Mouse (Mus musculus) ES-Bruce4 (cell line): ENCODE measurements around the gene Tbc1d16. TPM values are rescaled to one million over a fixed set of nuclear protein-coding genes. Genes with fewer than 3 reads are reported as not detected.

Source experiments
- H3K27ac ChIP-seq: 2 replicates; pipeline ENCODE4 v1.5.1; 2012; ENCODE audit warnings: low read length, inconsistent platforms; ENCODE audit not compliant: insufficient read depth
- H3K27me3 ChIP-seq: 2 replicates; pipeline ENCODE4 v1.6.1; 2012; ENCODE audit warnings: mild to moderate bottlenecking, low read length, inconsistent platforms; ENCODE audit not compliant: control insufficient read depth, poor library complexity, insufficient read depth, severe bottlenecking
- H3K36me3 ChIP-seq: 2 replicates; pipeline ENCODE4 v1.6.1; 2012; ENCODE audit warnings: inconsistent platforms, mild to moderate bottlenecking, low read length, moderate library complexity; ENCODE audit not compliant: control insufficient read depth, poor library complexity, insufficient read depth, severe bottlenecking
- H3K4me1 ChIP-seq: one replicate; pipeline ENCODE4 v1.8.1; 2011; ENCODE audit warnings: low read length; ENCODE audit not compliant: control insufficient read depth, insufficient read depth
- H3K4me3 ChIP-seq: 2 replicates; pipeline ENCODE4 v1.5.1; 2011; ENCODE audit warnings: low read depth, mild to moderate bottlenecking, low read length
- H3K9ac ChIP-seq: 2 replicates; pipeline ENCODE4 v1.6.1; 2012; ENCODE audit warnings: low read depth, mild to moderate bottlenecking, inconsistent platforms; ENCODE audit not compliant: poor library complexity, severe bottlenecking
- H3K9me3 ChIP-seq: replicated peaks from 2 replicates; pipeline ENCODE4 v1.6.1; 2012; ENCODE audit warnings: mild to moderate bottlenecking, low read length, inconsistent platforms; ENCODE audit not compliant: control insufficient read depth, poor library complexity, insufficient read depth, severe bottlenecking
- CTCF ChIP-seq: IDR thresholded peaks from one replicate; pipeline ENCODE4 v1.8.1; 2011; ENCODE audit warnings: low read depth, low read length
- EP300 ChIP-seq: IDR thresholded peaks from 2 replicates; pipeline ENCODE4 v1.6.1; 2011; ENCODE audit warnings: low read depth, low read length; ENCODE audit not compliant: insufficient read depth
- POLR2A ChIP-seq: IDR thresholded peaks from one replicate; pipeline ENCODE4 v1.8.1; 2011; ENCODE audit warnings: low read length; ENCODE audit not compliant: insufficient read depth
- polyA plus RNA-seq: library from polyadenylated mRNA; stranded (reverse); fragments of >200 nt; gene quantifications from 2 replicates; pipeline ENCODE4 v1.2.4, GENCODE M21; 2011; ENCODE audit warnings: low read depth; ENCODE audit not compliant: missing spikeins, insufficient read depth, insufficient read length

Tbc1d16 gene
- polyA plus RNA-seq, 1 experiment: 15.9 TPM

GRCm38 (mm10) chr11:119148829-119149228 lies 79.5 kb downstream of the Tbc1d16 start:
- Histone ChIP-seq H3K4me1 (peaks cover 1% of the 10 kb centered on the region), H3K36me3 (no peaks in the 10 kb centered on the region), H3K27me3 (no peaks in the 10 kb centered on the region), H3K9me3 (no peaks in the 10 kb centered on the region), H3K27ac (no peak overlapping the region), H3K9ac (no peak overlapping the region), H3K4me3 (no peak overlapping the region)
- TF ChIP-seq POLR2A (no peak), CTCF (no peak)

- peaks cover 1% of the 10 kb centered on the region for H3K4me1 ChIP-seq
- no peak for TF ChIP-seq POLR2A
- no peak for TF ChIP-seq EP300
- TF ChIP-seq CTCF: no peak
- no peaks in the 10 kb centered on the region for H3K36me3 ChIP-seq
- H3K9ac ChIP-seq: no peak overlapping the region
- H3K9me3 ChIP-seq: no peaks in the 10 kb centered on the region
- H3K4me3 ChIP-seq: no peak overlapping the region
- H3K27ac ChIP-seq: no peak overlapping the region
- H3K27me3 ChIP-seq: no peaks in the 10 kb centered on the region
These were observed 81.1 kb downstream of the Tbc1d16 start for GRCm38 (mm10) chr11:119147153-119147552.

GRCm38 (mm10) chr11:119146140-119146539 lies 82.2 kb downstream of the Tbc1d16 start:
- Histone ChIP-seq H3K9ac (no peak overlapping the region), H3K27ac (no peak overlapping the region), H3K9me3 (no peaks in the 10 kb centered on the region), H3K27me3 (no peaks in the 10 kb centered on the region), H3K4me3 (no peak overlapping the region), H3K36me3 (no peaks in the 10 kb centered on the region), H3K4me1 (peaks cover 1% of the 10 kb centered on the region)
- TF ChIP-seq CTCF (no peak), POLR2A (no peak), EP300 (no peak)

GRCm38 (mm10) chr11:119144801-119145475 lies 83.4 kb downstream of the Tbc1d16 start:
- Histone ChIP-seq H3K9ac (no peak overlapping the region), H3K4me1 (peaks cover 1% of the 10 kb centered on the region), H3K27ac (no peak overlapping the region), H3K36me3 (no peaks in the 10 kb centered on the region), H3K4me3 (no peak overlapping the region), H3K27me3 (no peaks in the 10 kb centered on the region), H3K9me3 (no peaks in the 10 kb centered on the region)
- TF ChIP-seq POLR2A: no peak
- no peak for TF ChIP-seq CTCF
- no peak for TF ChIP-seq EP300

GRCm38 (mm10) chr11:119143376-119144002 lies 84.8 kb downstream of the Tbc1d16 start:
- H3K4me1 ChIP-seq: peaks cover 1% of the 10 kb centered on the region

GRCm38 (mm10) chr11:119142615-119143014 lies 85.7 kb downstream of the Tbc1d16 start:
- H3K27me3 ChIP-seq: no peaks in the 10 kb centered on the region
- no peak overlapping the region for H3K9ac ChIP-seq
- H3K27ac ChIP-seq: no peak overlapping the region
- TF ChIP-seq CTCF (no peak), EP300 (no peak), POLR2A (no peak)
- peaks cover 1% of the 10 kb centered on the region for H3K4me1 ChIP-seq
- no peak overlapping the region for H3K4me3 ChIP-seq
- H3K9me3 ChIP-seq: no peaks in the 10 kb centered on the region
- no peaks in the 10 kb centered on the region for H3K36me3 ChIP-seq

More at GRCm38 (mm10) chr11:119143376-119144002, 84.8 kb downstream of the Tbc1d16 start:
- H3K27me3 ChIP-seq: no peaks in the 10 kb centered on the region
- no peak for TF ChIP-seq EP300
- no peak for TF ChIP-seq CTCF
- TF ChIP-seq POLR2A: no peak
- H3K9me3 ChIP-seq: no peaks in the 10 kb centered on the region
- H3K27ac ChIP-seq: no peak overlapping the region
- no peak overlapping the region for H3K9ac ChIP-seq
- no peaks in the 10 kb centered on the region for H3K36me3 ChIP-seq
- no peak overlapping the region for H3K4me3 ChIP-seq
